Mouse (Mus musculus) kidney, adult 2 months (tissue): ENCODE data around the gene Otub2.

Experiments
- CTCF ChIP-seq: fragments of 200-500 bp; conservative IDR thresholded peaks from 2 replicates; pipeline ENCODE4 v1.5.1; 2011; ENCODE audit warnings: low read depth, mild to moderate bottlenecking, control low read depth, low read length, moderate library complexity, mixed read lengths; ENCODE audit not compliant: insufficient read depth, insufficient read length
- POLR2A ChIP-seq: fragments of 200-500 bp; IDR thresholded peaks from one replicate; pipeline ENCODE4 v1.6.1; 2011; ENCODE audit warnings: low read depth, low read length, control low read depth

GRCm38 (mm10) chr12:103426710-103427109 lies 38.2 kb downstream of the Otub2 start:
- no peak for TF ChIP-seq POLR2A
- TF ChIP-seq CTCF = no peak
